Mouse (Mus musculus) liver, embryonic 11.5 days (tissue): ENCODE measurements around the gene Adamtsl1. TPM values are rescaled to one million over a fixed set of nuclear protein-coding genes. Genes with fewer than 3 reads are reported as not detected.

Experiments used
- ATAC-seq: fragments of 200-750 bp; cut with Nextera tagmentation; replicated peaks from 2 replicates; pipeline ENCODE4 v1.8.0; 2017; ENCODE audit warnings: moderate number of reproducible peaks, mild to moderate bottlenecking, moderate TSS enrichment, moderate library complexity; ENCODE audit not compliant: low FRiP score
- DNase-seq: peaks from one replicate; pipeline ENCODE4 v3.0.0-alpha.2; 2017; ENCODE audit warnings: low spot score
- H3K27ac ChIP-seq: fragments of 300-500 bp; sonication (generic); 2 replicates; pipeline ENCODE4 v1.5.1; 2014; ENCODE audit warnings: mild to moderate bottlenecking, low read depth, low read length, control low read depth
- H3K27me3 ChIP-seq: fragments of 300-500 bp; sonication (generic); replicated peaks from 2 replicates; pipeline ENCODE4 v1.6.1; 2014; ENCODE audit warnings: low read length, mixed read lengths; ENCODE audit not compliant: control insufficient read depth, insufficient read depth
- H3K36me3 ChIP-seq: fragments of 300-500 bp; sonication (generic); 2 replicates; pipeline ENCODE4 v1.6.1; 2014; ENCODE audit warnings: mild to moderate bottlenecking, low read length, moderate library complexity, mixed read lengths; ENCODE audit not compliant: control insufficient read depth, insufficient read depth
- H3K4me1 ChIP-seq: fragments of 300-500 bp; sonication (generic); replicated peaks from 2 replicates; pipeline ENCODE4 v1.6.1; 2014; ENCODE audit warnings: low read length, mixed read lengths; ENCODE audit not compliant: control insufficient read depth, insufficient read depth
- H3K4me2 ChIP-seq: fragments of 300-500 bp; sonication (generic); 2 replicates; pipeline ENCODE4 v1.6.1; 2014; ENCODE audit warnings: mild to moderate bottlenecking, control low read depth, moderate library complexity
- H3K4me3 ChIP-seq: fragments of 300-500 bp; sonication (generic); 2 replicates; pipeline ENCODE4 v1.5.1; 2014; ENCODE audit warnings: low read depth, low read length, control low read depth
- H3K9ac ChIP-seq: fragments of 300-500 bp; sonication (generic); 2 replicates; pipeline ENCODE4 v1.6.1; 2014; ENCODE audit warnings: low read depth, low read length, control low read depth
- H3K9me3 ChIP-seq: fragments of 300-500 bp; sonication (generic); 2 replicates; pipeline ENCODE4 v1.6.1; 2016; ENCODE audit warnings: low read length, inconsistent platforms, mixed read lengths; ENCODE audit not compliant: control insufficient read depth
- WGBS: fragments of 180-500 bp; shearing (Covaris S2); extraction: QIAGEN DNeasy Blood & Tissue Kit; methylation state at CpG from one replicate; pipeline ENCODE4 v1.1.7; 2014; 5-methylcytosine and 5-hydroxymethylcytosine counted together
- polyA plus RNA-seq: library from polyadenylated mRNA; unstranded; fragments of >200 nt; fragmentation: Nextera tagmentation; extraction: Ambion mirVana; gene quantifications from 2 replicates; pipeline ENCODE4 v1.2.1, GENCODE M21; 2014

Gene Adamtsl1
- polyA plus RNA-seq, 1 experiment from 2014 or later = 4.9 TPM

DNA sequence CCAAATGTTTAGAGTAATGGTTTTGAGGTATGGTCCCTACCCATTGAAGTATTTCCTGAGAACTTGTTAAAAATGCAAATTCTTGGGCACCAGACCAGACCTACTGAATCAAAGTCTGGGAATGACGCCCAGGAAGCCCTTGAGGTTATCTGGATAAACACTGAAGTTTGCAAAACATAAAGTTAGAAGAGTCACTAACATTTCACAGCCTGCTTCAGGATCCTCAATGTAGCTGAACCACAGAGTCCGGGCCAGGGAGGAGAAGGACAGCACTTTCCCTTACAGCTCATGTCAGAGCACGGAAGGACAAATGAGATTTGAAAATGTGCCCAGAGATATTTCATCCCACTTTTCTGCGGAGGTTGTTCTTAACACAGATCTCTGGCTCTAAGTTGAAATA is 370.1 kb downstream of the Adamtsl1 start:
- Histone ChIP-seq H3K27ac (no peak overlapping the region), H3K36me3 (no peaks in the 10 kb centered on the region), H3K9me3 (no peaks in the 10 kb centered on the region), H3K4me3 (no peak overlapping the region), H3K9ac (no peak overlapping the region), H3K27me3 (no peaks in the 10 kb centered on the region), H3K4me2 (no peak overlapping the region), H3K4me1 (no peaks in the 10 kb centered on the region)
- DNase-seq (no peak), ATAC-seq (no peak)
- 77% methylated on average over 4 of the region's 4 CpGs for WGBS

DNA sequence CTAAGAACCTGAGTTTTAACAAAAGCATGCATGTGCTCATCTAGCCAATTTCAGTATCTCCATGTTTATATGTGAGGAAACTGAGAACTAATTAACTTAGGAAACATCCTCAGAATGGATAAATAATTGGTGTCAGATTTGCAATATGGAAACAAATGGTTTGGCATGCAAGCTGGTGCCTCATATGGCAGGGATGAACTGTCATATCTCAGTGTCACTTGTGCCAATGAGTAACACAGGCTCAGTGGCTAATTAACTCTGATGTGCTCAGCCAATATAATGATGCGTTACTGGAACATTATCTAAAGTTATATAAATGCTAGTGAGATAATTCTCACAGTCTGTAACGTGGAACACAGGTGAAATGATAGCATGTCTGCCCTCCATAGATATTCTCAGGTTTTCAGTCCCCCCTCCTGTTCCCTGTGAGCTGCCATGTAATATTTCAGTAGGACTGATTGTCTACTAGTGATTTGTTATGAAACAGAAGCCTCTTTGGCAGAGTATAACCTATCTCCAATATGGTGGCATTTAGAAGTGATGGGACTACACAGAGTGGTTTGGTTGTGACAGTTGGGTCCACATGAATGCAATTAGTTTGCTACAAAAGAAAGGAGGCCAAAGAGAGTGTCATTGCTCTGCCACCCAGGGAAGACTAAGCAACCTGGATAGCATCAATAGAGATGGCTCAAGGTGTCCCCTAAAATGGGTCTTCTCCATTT is 376.1 kb downstream of the Adamtsl1 start:
- Histone ChIP-seq H3K27ac (no peak overlapping the region), H3K36me3 (no peaks in the 10 kb centered on the region), H3K4me2 (no peak overlapping the region), H3K9me3 (no peaks in the 10 kb centered on the region), H3K4me1 (no peaks in the 10 kb centered on the region), H3K4me3 (no peak overlapping the region), H3K27me3 (no peaks in the 10 kb centered on the region), H3K9ac (no peak overlapping the region)
- WGBS = 53% methylated on average over 2 of the region's 2 CpGs
- ATAC-seq (no peak), DNase-seq (no peak)

DNA sequence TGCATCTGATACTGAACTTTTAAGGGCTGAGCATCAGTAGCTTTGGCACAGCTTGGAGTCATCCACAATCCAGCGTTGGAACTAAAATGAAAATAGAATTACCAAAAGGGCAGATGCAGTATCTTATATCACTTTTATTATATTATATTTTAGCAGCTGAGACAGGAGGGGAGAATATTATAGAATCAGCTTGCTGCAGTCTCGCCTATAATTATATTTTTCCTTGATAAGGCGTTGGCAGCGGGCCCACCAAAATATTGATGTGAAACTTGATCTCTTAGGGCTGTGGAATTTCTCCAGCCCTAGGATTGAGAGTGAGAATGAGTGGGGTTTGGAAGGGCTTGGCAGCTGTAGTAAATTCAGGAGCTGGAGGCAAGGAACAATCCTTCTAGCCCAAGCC is 387.3 kb downstream of the Adamtsl1 start:
- Histone ChIP-seq H3K4me2 (no peak overlapping the region), H3K4me1 (no peaks in the 10 kb centered on the region), H3K27ac (no peak overlapping the region), H3K36me3 (no peaks in the 10 kb centered on the region), H3K9me3 (no peaks in the 10 kb centered on the region), H3K4me3 (no peak overlapping the region), H3K27me3 (no peaks in the 10 kb centered on the region), H3K9ac (no peak overlapping the region)
- 78% methylated on average over 4 of the region's 4 CpGs for WGBS
- DNase-seq (no peak), ATAC-seq (no peak)

DNA sequence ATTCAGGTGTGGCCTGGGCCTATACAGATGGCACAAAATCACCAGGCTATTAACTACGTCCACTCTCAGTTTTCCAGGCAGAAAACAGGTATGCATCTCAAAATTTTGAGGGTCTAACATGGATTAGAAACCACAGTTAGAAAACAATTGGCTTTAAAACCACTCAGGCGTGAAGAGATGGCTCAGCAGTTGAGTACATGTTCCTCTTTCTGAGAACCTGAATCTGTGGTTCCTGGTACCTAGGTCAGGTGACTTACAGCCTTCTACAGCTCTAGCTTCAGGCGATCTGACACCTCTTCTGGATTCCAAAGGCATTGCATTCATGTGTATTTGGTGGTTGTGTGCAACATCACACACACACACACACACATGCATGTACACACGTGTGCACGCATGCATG is 390.2 kb downstream of the Adamtsl1 start:
- Histone ChIP-seq H3K4me3 (no peak overlapping the region), H3K9ac (no peak overlapping the region), H3K9me3 (no peaks in the 10 kb centered on the region), H3K36me3 (no peaks in the 10 kb centered on the region), H3K4me2 (no peak overlapping the region), H3K27me3 (no peaks in the 10 kb centered on the region), H3K4me1 (no peaks in the 10 kb centered on the region), H3K27ac (no peak overlapping the region)
- WGBS = 77% methylated on average over 5 of the region's 5 CpGs
- ATAC-seq = no peak
- no peak for DNase-seq

DNA sequence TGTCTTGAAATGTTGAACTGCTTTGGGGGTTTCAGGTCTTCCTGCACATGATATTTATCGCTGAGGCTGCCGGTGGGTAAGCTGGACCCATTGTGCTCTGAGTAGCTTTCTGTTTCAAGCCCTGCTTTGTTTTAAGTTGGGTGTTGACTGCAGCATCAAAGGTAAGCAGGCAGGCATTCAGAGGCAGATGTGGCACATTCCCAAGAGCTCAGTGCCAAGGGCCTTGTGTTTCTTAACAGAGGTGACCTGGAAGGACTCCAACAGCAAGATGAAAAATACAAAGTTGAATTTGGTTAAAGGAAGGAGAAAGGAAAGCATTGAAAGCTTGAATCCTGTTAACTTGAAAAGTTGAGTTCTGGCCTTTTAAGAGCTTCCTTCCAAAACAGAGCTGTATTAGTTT is 402.1 kb downstream of the Adamtsl1 start:
- ATAC-seq (no peak), DNase-seq (no peak)
- no peaks in the 10 kb centered on the region for H3K9me3 ChIP-seq
- no peak overlapping the region for H3K9ac ChIP-seq
- H3K4me1 ChIP-seq = no peaks in the 10 kb centered on the region
- 66% methylated on average over 2 of the region's 2 CpGs for WGBS
- no peak overlapping the region for H3K27ac ChIP-seq
- H3K27me3 ChIP-seq = no peaks in the 10 kb centered on the region
- no peaks in the 10 kb centered on the region for H3K36me3 ChIP-seq
- no peak overlapping the region for H3K4me2 ChIP-seq
- no peak overlapping the region for H3K4me3 ChIP-seq

DNA sequence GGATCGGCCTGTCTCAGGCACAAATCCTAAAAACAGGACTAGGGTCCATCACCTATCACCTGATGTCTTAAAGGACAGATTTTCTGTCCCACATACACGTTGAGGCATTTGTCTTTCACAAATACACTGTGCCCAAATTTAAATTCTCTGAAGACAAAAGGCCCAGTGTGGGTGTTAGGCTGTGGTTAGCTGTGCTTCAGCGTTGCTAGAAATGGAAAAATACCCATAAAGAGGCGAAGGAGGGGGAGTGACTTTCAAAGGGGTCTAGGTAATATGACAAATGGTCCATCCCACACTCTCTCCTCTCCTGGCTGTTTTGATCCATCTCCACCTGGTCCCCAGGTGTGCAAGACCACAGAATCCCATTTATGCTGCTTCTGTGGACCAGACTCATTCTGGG is 404.4 kb downstream of the Adamtsl1 start:
- no peaks in the 10 kb centered on the region for H3K9me3 ChIP-seq
- no peak overlapping the region for H3K9ac ChIP-seq
- no peaks in the 10 kb centered on the region for H3K4me1 ChIP-seq
- no peak overlapping the region for H3K4me3 ChIP-seq
- DNase-seq (no peak), ATAC-seq (no peak)
- H3K27me3 ChIP-seq = no peaks in the 10 kb centered on the region
- no peaks in the 10 kb centered on the region for H3K36me3 ChIP-seq
- WGBS = 74% methylated on average over 4 of the region's 4 CpGs
- H3K4me2 ChIP-seq = no peak overlapping the region
- H3K27ac ChIP-seq = no peak overlapping the region

DNA sequence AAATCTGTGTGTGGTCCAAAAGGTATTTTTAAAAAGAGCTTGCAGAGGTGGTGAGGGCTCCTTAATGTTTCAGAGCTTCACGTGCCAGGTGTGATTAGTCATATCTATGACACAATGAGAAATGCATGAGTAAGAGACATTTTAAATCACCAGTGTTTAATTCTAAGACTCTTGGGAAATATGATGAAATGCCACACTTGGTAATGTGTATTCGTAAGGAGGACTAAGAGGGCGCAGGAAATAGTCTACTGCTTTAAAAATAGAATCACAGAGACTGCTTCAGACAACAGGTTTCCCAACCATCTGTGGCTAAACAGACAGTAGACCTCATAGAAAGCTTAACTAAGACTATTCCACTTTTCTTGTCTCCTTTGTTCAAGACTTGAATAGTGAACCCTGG is 406.5 kb downstream of the Adamtsl1 start:
- Histone ChIP-seq H3K4me3 (no peak overlapping the region), H3K27ac (no peak overlapping the region), H3K4me2 (no peak overlapping the region), H3K36me3 (no peaks in the 10 kb centered on the region), H3K4me1 (no peaks in the 10 kb centered on the region), H3K9me3 (no peaks in the 10 kb centered on the region), H3K27me3 (no peaks in the 10 kb centered on the region), H3K9ac (no peak overlapping the region)
- ATAC-seq (no peak), DNase-seq (no peak)
- WGBS = 70% methylated on average over 3 of the region's 3 CpGs

DNA sequence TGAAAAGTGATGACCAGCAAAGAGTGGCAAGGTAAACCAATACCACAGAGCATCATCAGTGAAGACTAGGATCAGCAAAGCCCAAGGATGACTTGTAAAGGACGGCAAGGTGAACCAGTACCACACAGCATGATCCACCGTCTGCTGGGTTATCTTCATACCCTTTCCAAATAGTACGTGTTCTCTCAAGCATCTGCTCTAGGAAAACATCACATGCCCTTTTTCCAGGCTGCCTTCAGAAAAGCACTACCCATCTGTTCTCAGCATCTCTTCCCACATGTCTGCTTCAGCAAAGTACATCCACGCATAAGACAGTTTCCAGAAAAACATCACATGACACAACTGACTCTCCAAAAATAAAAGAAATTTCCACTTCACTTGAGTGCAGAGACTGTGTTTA is 408.8 kb downstream of the Adamtsl1 start:
- Histone ChIP-seq H3K9ac (no peak overlapping the region), H3K27me3 (no peaks in the 10 kb centered on the region), H3K27ac (no peak overlapping the region), H3K4me3 (no peak overlapping the region), H3K36me3 (no peaks in the 10 kb centered on the region), H3K4me1 (no peaks in the 10 kb centered on the region), H3K9me3 (no peaks in the 10 kb centered on the region), H3K4me2 (no peak overlapping the region)
- DNase-seq (no peak), ATAC-seq (no peak)
- WGBS = 86% methylated on average over 4 of the region's 4 CpGs

DNA sequence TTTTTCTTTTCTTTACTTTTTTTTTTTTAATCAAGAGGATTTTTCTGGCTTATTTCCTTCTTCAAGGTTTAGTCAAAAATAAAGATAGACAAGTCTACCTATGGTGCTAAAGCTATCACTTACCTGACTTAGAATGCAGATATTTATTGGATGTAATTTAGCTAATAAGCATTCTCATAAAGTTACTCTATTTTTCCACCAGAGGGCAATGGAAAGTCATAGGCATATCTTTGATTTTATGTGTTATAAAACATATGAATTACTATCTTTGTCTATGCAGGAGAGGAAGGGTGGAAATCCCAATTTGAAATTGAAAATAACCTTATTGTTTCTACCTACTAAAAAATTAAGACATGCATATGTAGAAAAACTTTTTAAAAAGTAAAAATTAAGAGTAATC is 418.2 kb downstream of the Adamtsl1 start:
- Histone ChIP-seq H3K4me3 (no peak overlapping the region), H3K9ac (no peak overlapping the region), H3K27ac (no peak overlapping the region), H3K4me2 (no peak overlapping the region), H3K27me3 (no peaks in the 10 kb centered on the region), H3K4me1 (no peaks in the 10 kb centered on the region), H3K9me3 (no peaks in the 10 kb centered on the region), H3K36me3 (no peaks in the 10 kb centered on the region)
- DNase-seq (no peak), ATAC-seq (no peak)
